Mouse (Mus musculus) olfactory bulb, adult 2 months (tissue): ENCODE measurements around the gene Cit.

Source experiments
- CTCF ChIP-seq: fragments of 200-500 bp; IDR thresholded peaks from 2 replicates; pipeline ENCODE4 v1.5.1; 2012; ENCODE audit warnings: low read depth, mild to moderate bottlenecking, low read length, moderate library complexity; ENCODE audit not compliant: insufficient read depth
- POLR2A ChIP-seq: fragments of 200-500 bp; IDR thresholded peaks from 2 replicates; pipeline ENCODE4 v1.6.1; 2012; ENCODE audit warnings: mild to moderate bottlenecking, low read depth, low read length, moderate library complexity; ENCODE audit not compliant: insufficient read depth

- TF ChIP-seq CTCF (no peak), POLR2A (no peak)
Measured at GRCm38 (mm10) chr5:115958344-115958743, 113.3 kb downstream of the Cit start.
